Mouse (Mus musculus) MEL (cell line): Measurements from ENCODE around the gene P3h3. TPM values are rescaled to one million over a fixed set of nuclear protein-coding genes. Genes with fewer than 3 reads are reported as not detected.

Experiments used
- DNase-seq: peaks from one replicate; pipeline ENCODE4 v3.0.0; 2011; ENCODE audit warnings: low read depth, low spot score
- H3K27ac ChIP-seq: 2 replicates; pipeline ENCODE4 v1.5.1; 2012; ENCODE audit warnings: low read depth, mild to moderate bottlenecking, control low read depth, low read length, moderate library complexity; ENCODE audit not compliant: control insufficient read depth
- H3K27me3 ChIP-seq, 2 experiments: fragments of 150-350 bp in 1 of 2; sonication (generic) in 1 of 2; 2 replicates each; pipeline ENCODE4 v1.6.1; 2012; ENCODE audit warnings: low read length in 2 of 2, mild to moderate bottlenecking in 2 of 2, improper control_type of control experiment in 1 of 2, moderate library complexity in 1 of 2; ENCODE audit not compliant: insufficient read depth in 2 of 2, control insufficient read depth in 1 of 2
- H3K36me3 ChIP-seq, 2 experiments: 2 replicates each; pipeline ENCODE4 v1.6.1; 2012 to 2014; ENCODE audit warnings: low read length in 2 of 2, improper control_type of control experiment in 1 of 2, inconsistent platforms in 1 of 2, mild to moderate bottlenecking in 1 of 2; ENCODE audit not compliant: insufficient read depth in 2 of 2, control insufficient read depth in 1 of 2
- H3K4me1 ChIP-seq, 2 experiments: fragments of 150-350 bp in 1 of 2; sonication (generic) in 1 of 2; 2 replicates each; pipeline ENCODE4 v1.6.1; 2012; ENCODE audit warnings: low read length in 2 of 2, improper control_type of control experiment in 1 of 2, mild to moderate bottlenecking in 1 of 2; ENCODE audit not compliant: insufficient read depth in 2 of 2, control insufficient read depth in 1 of 2
- H3K4me3 ChIP-seq, 2 experiments: fragments of 150-350 bp in 1 of 2; sonication (generic) in 1 of 2; 2 replicates each; pipeline ENCODE4 v1.5.1; 2012; ENCODE audit warnings: low read depth in 2 of 2, low read length in 2 of 2, mild to moderate bottlenecking in 2 of 2, moderate library complexity in 2 of 2, control low read depth in 1 of 2, improper control_type of control experiment in 1 of 2; ENCODE audit not compliant: control insufficient read depth in 1 of 2, insufficient read depth in 1 of 2
- H3K79me2 ChIP-seq: 2 replicates; pipeline ENCODE4 v1.6.1; 2012; ENCODE audit warnings: mild to moderate bottlenecking, low read length, moderate library complexity; ENCODE audit not compliant: control insufficient read depth, poor library complexity, insufficient read depth
- H3K9ac ChIP-seq: 2 replicates; pipeline ENCODE4 v1.6.1; 2012; ENCODE audit warnings: low read depth, mild to moderate bottlenecking, control low read depth, low read length, moderate library complexity; ENCODE audit not compliant: control insufficient read depth, poor library complexity, severe bottlenecking
- H3K9me3 ChIP-seq: fragments of 150-350 bp; sonication (generic); replicated peaks from 2 replicates; pipeline ENCODE4 v1.6.1; 2012; ENCODE audit warnings: mild to moderate bottlenecking, low read length, improper control_type of control experiment, moderate library complexity; ENCODE audit not compliant: insufficient read depth
- BHLHE40 ChIP-seq: IDR thresholded peaks from 2 replicates; pipeline ENCODE4 v1.6.1; 2012; ENCODE audit warnings: low read depth, mild to moderate bottlenecking, inconsistent platforms, low read length, improper control_type of control experiment, borderline replicate concordance
- CHD1 ChIP-seq: IDR thresholded peaks from 2 replicates; pipeline ENCODE4 v1.6.1; 2012; ENCODE audit warnings: low read depth, mild to moderate bottlenecking, inconsistent platforms, low read length, improper control_type of control experiment
- CHD2 ChIP-seq: IDR thresholded peaks from 2 replicates; pipeline ENCODE4 v1.6.1; 2011; ENCODE audit warnings: low read length, improper control_type of control experiment
- CTCF ChIP-seq, 3 experiments: IDR thresholded peaks in 2 of 3; conservative IDR thresholded peaks in 1 of 3; 2 replicates each; pipeline ENCODE4 v1.5.1; 2011 to 2012; ENCODE audit warnings: low read length in 3 of 3, low read depth in 2 of 3, mild to moderate bottlenecking in 2 of 3, improper control_type of control experiment in 1 of 3, inconsistent platforms in 1 of 3, mixed read lengths in 1 of 3, moderate library complexity in 1 of 3; ENCODE audit not compliant: control insufficient read depth in 1 of 3, insufficient read depth in 1 of 3, poor library complexity in 1 of 3, severe bottlenecking in 1 of 3
- E2F4 ChIP-seq: IDR thresholded peaks from 2 replicates; pipeline ENCODE4 v1.6.1; 2011; ENCODE audit warnings: low read depth, low read length, improper control_type of control experiment, borderline replicate concordance
- ELF1 ChIP-seq: IDR thresholded peaks from 2 replicates; pipeline ENCODE4 v1.6.1; 2014; ENCODE audit warnings: low read depth, mild to moderate bottlenecking, inconsistent platforms, low read length, improper control_type of control experiment, moderate library complexity
- EP300 ChIP-seq, 2 experiments: IDR thresholded peaks; 2 replicates each; pipeline ENCODE4 v1.6.1; 2011; ENCODE audit warnings: improper control_type of control experiment in 2 of 2, low read length in 2 of 2, low read depth in 1 of 2, mild to moderate bottlenecking in 1 of 2
- ETS1 ChIP-seq: IDR thresholded peaks from 2 replicates; pipeline ENCODE4 v1.6.1; 2012; ENCODE audit warnings: low read depth, mild to moderate bottlenecking, inconsistent platforms, low read length, improper control_type of control experiment, moderate library complexity
- GABPA ChIP-seq: IDR thresholded peaks from 2 replicates; pipeline ENCODE4 v1.6.1; 2012; ENCODE audit warnings: low read depth, mild to moderate bottlenecking, inconsistent platforms, low read length, improper control_type of control experiment, moderate library complexity
- GATA1 ChIP-seq: IDR thresholded peaks from 2 replicates; pipeline ENCODE4 v1.6.1; 2011; ENCODE audit warnings: low read depth, low read length, improper control_type of control experiment
- HCFC1 ChIP-seq: IDR thresholded peaks from 2 replicates; pipeline ENCODE4 v1.6.1; 2012; ENCODE audit warnings: low read depth, mild to moderate bottlenecking, inconsistent platforms, low read length, improper control_type of control experiment, moderate library complexity
- JUND ChIP-seq: IDR thresholded peaks from 2 replicates; pipeline ENCODE4 v1.6.1; 2011; ENCODE audit warnings: low read depth, mild to moderate bottlenecking, improper control_type of control experiment, low read length
- KAT2A ChIP-seq: conservative IDR thresholded peaks from 2 replicates; pipeline ENCODE4 v1.6.1; 2012; ENCODE audit warnings: low read depth, low read length, improper control_type of control experiment, inconsistent platforms
- MAFK ChIP-seq: IDR thresholded peaks from 2 replicates; pipeline ENCODE4 v1.6.1; 2011; ENCODE audit warnings: low read depth, mild to moderate bottlenecking, low read length, improper control_type of control experiment, borderline replicate concordance
- MAX ChIP-seq: IDR thresholded peaks from 2 replicates; pipeline ENCODE4 v1.6.1; 2011; ENCODE audit warnings: low read length, improper control_type of control experiment
- MAZ ChIP-seq: IDR thresholded peaks from 2 replicates; pipeline ENCODE4 v1.6.1; 2012; ENCODE audit warnings: low read depth, mild to moderate bottlenecking, inconsistent platforms, low read length, improper control_type of control experiment
- MEF2A ChIP-seq: IDR thresholded peaks from 2 replicates; pipeline ENCODE4 v1.6.1; 2014; ENCODE audit warnings: low read depth, mild to moderate bottlenecking, inconsistent platforms, low read length, improper control_type of control experiment; ENCODE audit not compliant: poor library complexity, insufficient replicate concordance, severe bottlenecking; ENCODE audit errors: extremely low read depth
- MXI1 ChIP-seq: IDR thresholded peaks from 2 replicates; pipeline ENCODE4 v1.6.1; 2011; ENCODE audit warnings: mild to moderate bottlenecking, low read depth, low read length, improper control_type of control experiment
- MYB ChIP-seq: IDR thresholded peaks from 2 replicates; pipeline ENCODE4 v1.6.1; 2011; ENCODE audit warnings: mild to moderate bottlenecking, low read depth, low read length, improper control_type of control experiment
- MYC ChIP-seq: IDR thresholded peaks from 2 replicates; pipeline ENCODE4 v1.6.1; 2011; ENCODE audit warnings: low read depth, mild to moderate bottlenecking, low read length, improper control_type of control experiment, moderate library complexity
- NELFE ChIP-seq: IDR thresholded peaks from 2 replicates; pipeline ENCODE4 v1.6.1; 2011; ENCODE audit warnings: low read depth, low read length, improper control_type of control experiment
- NRF1 ChIP-seq: IDR thresholded peaks from 2 replicates; pipeline ENCODE4 v1.6.1; 2014; ENCODE audit warnings: low read depth, mild to moderate bottlenecking, inconsistent platforms, low read length, improper control_type of control experiment, moderate library complexity; ENCODE audit not compliant: poor library complexity, insufficient read depth, severe bottlenecking
- POLR2A ChIP-seq, 2 experiments: IDR thresholded peaks; 2 replicates each; pipeline ENCODE4 v1.6.1; 2011 to 2012; ENCODE audit warnings: low read length in 2 of 2, mild to moderate bottlenecking in 2 of 2, control low read depth in 1 of 2, improper control_type of control experiment in 1 of 2, low read depth in 1 of 2, moderate library complexity in 1 of 2; ENCODE audit not compliant: control insufficient read depth in 1 of 2, insufficient read depth in 1 of 2, poor library complexity in 1 of 2
- POLR2AphosphoS2 ChIP-seq: IDR thresholded peaks from 2 replicates; pipeline ENCODE4 v1.6.1; 2011; ENCODE audit warnings: low read length, improper control_type of control experiment
- POLR2AphosphoS5 ChIP-seq: IDR thresholded peaks from 2 replicates; pipeline ENCODE4 v1.6.1; 2012; ENCODE audit warnings: low read depth, borderline replicate concordance, mild to moderate bottlenecking, inconsistent platforms, low read length, moderate library complexity, mixed read lengths
- RAD21 ChIP-seq: IDR thresholded peaks from 2 replicates; pipeline ENCODE4 v1.6.1; 2011; ENCODE audit warnings: mild to moderate bottlenecking, low read depth, low read length, improper control_type of control experiment
- SIN3A ChIP-seq: IDR thresholded peaks from 2 replicates; pipeline ENCODE4 v1.6.1; 2012; ENCODE audit warnings: low read length, improper control_type of control experiment, inconsistent platforms
- SMC3 ChIP-seq: IDR thresholded peaks from 2 replicates; pipeline ENCODE4 v1.6.1; 2011; ENCODE audit warnings: low read depth, low read length, improper control_type of control experiment
- TAL1 ChIP-seq: IDR thresholded peaks from 2 replicates; pipeline ENCODE4 v1.6.1; 2012; ENCODE audit warnings: mild to moderate bottlenecking, inconsistent platforms, low read length, moderate library complexity, mixed read lengths
- TBP ChIP-seq: IDR thresholded peaks from 2 replicates; pipeline ENCODE4 v1.8.0; 2011; ENCODE audit warnings: low read depth, low read length, improper control_type of control experiment
- TCF12 ChIP-seq: IDR thresholded peaks from 2 replicates; pipeline ENCODE4 v1.6.1; 2014; ENCODE audit warnings: low read depth, mild to moderate bottlenecking, inconsistent platforms, low read length, improper control_type of control experiment, moderate library complexity
- UBTF ChIP-seq: IDR thresholded peaks from 2 replicates; pipeline ENCODE4 v1.6.1; 2012; ENCODE audit warnings: low read depth, mild to moderate bottlenecking, inconsistent platforms, low read length, improper control_type of control experiment, moderate library complexity, borderline replicate concordance; ENCODE audit not compliant: insufficient read depth
- USF1 ChIP-seq: IDR thresholded peaks from 2 replicates; pipeline ENCODE4 v1.6.1; 2014; ENCODE audit warnings: low read depth, mild to moderate bottlenecking, inconsistent platforms, low read length, improper control_type of control experiment, moderate library complexity
- USF2 ChIP-seq, 2 experiments: IDR thresholded peaks; 2 replicates each; pipeline ENCODE4 v1.6.1; 2011 to 2012; ENCODE audit warnings: improper control_type of control experiment in 2 of 2, low read length in 2 of 2, borderline replicate concordance in 1 of 2, inconsistent platforms in 1 of 2, low read depth in 1 of 2, mild to moderate bottlenecking in 1 of 2; ENCODE audit not compliant: insufficient read depth in 1 of 2
- ZC3H11A ChIP-seq: IDR thresholded peaks from 2 replicates; pipeline ENCODE4 v1.6.1; 2012; ENCODE audit warnings: low read depth, mild to moderate bottlenecking, inconsistent platforms, low read length, improper control_type of control experiment
- ZKSCAN1 ChIP-seq: IDR thresholded peaks from 2 replicates; pipeline ENCODE4 v1.6.1; 2012; ENCODE audit warnings: low read depth, mild to moderate bottlenecking, inconsistent platforms, low read length, improper control_type of control experiment, moderate library complexity
- ZMIZ1 ChIP-seq: IDR thresholded peaks from 2 replicates; pipeline ENCODE4 v1.6.1; 2012; ENCODE audit warnings: low read depth, mild to moderate bottlenecking, inconsistent platforms, low read length, improper control_type of control experiment, moderate library complexity
- ZNF384 ChIP-seq: IDR thresholded peaks from 2 replicates; pipeline ENCODE4 v1.6.1; 2012; ENCODE audit warnings: low read depth, mild to moderate bottlenecking, inconsistent platforms, low read length, improper control_type of control experiment
- polyA plus RNA-seq, 2 experiments: library from polyadenylated mRNA; stranded (reverse) in 1 of 2; unstranded in 1 of 2; fragments of >175 nt in 1 of 2; fragments of >200 nt in 1 of 2; gene quantifications; 2 replicates each; pipeline versions ENCODE4 v1.2.1 to v1.2.4; 2012; ENCODE audit warnings: low replicate concordance in 2 of 2, low read depth in 1 of 2; ENCODE audit not compliant: insufficient read length in 2 of 2, insufficient read depth in 1 of 2, missing spikeins in 1 of 2
- total RNA-seq: library from RNA; depleted of rRNA; stranded (reverse); fragments of 300-350 nt; gene quantifications from 2 replicates; pipeline ENCODE4 v1.2.3, GENCODE M21; 2012

Gene P3h3
- total and polyA plus RNA-seq, 3 experiments, result 0.23 to 2.1 TPM; not detected in 1

GRCm38 (mm10) chr6:124813933-124814332, 43.6 kb downstream of the P3h3 start, which contains the start of gene Tpi1:
Gene Tpi1 (minus strand): TSS chr6:124814296.
- H3K36me3 ChIP-seq, result peaks cover 6 to 11% of the 10 kb centered on the region in 2 experiments
- peak within 1 kb of the TSS; percentile 73 for H3K9ac ChIP-seq
- H3K4me1 ChIP-seq, result peaks cover 0 to 19% of the 10 kb centered on the region in 2 experiments; a peak in 3 of 4 replicates
- H3K4me3 ChIP-seq, result peak within 1 kb of the TSS; percentile 72 to 78
- DNase-seq, result peak; percentile 93
- H3K27ac ChIP-seq, result peak within 1 kb of the TSS; percentile 32
- no peaks in the 10 kb centered on the region for H3K27me3 ChIP-seq
- peaks cover 19% of the 10 kb centered on the region for H3K79me2 ChIP-seq
- no peaks in the 10 kb centered on the region for H3K9me3 ChIP-seq
- TF ChIP-seq ETS1, result no peak
- no peak for TF ChIP-seq TAL1
- no peak for TF ChIP-seq E2F4
- no peak for TF ChIP-seq BHLHE40
- TF ChIP-seq POLR2AphosphoS2, result peak; percentile 98
- TF ChIP-seq SIN3A, result no peak; the same call in none of the 2 replicates
- peak; percentile 52 for TF ChIP-seq MXI1
- no peak for TF ChIP-seq MAFK
- peak; percentile 73 for TF ChIP-seq MAZ
- no peak for TF ChIP-seq MEF2A
- no peak for TF ChIP-seq NRF1
- TF ChIP-seq MAX, result no peak
- TF ChIP-seq ZKSCAN1, result no peak
- no peak for TF ChIP-seq RAD21
- TF ChIP-seq MYC, result 0 out of 2 replicates have a peak, but pooled peaks have one; percentile 16
- 0 out of 2 replicates have a peak, but pooled peaks have one; percentile 54 for TF ChIP-seq TCF12
- TF ChIP-seq KAT2A, result no peak
- no peak for TF ChIP-seq CTCF (IDR thresholded peaks at IDR 0.05 in 2 of 3, conservative IDR thresholded peaks at IDR 0.05 in 1 of 3; ENCODE audit: control insufficient read depth in 1 of 3, insufficient read depth in 1 of 3, low read depth in 2 of 3, low read length in 3 of 3, poor library complexity in 1 of 3, severe bottlenecking in 1 of 3)
- no peak for TF ChIP-seq UBTF
- peak; percentile 99 for TF ChIP-seq NELFE
- 0 out of 2 replicates have a peak, but pooled peaks have one; percentile 24 for TF ChIP-seq CHD1
- TF ChIP-seq ELF1, result peak; percentile 40; the same call in 1 of the 2 replicates
- peak; percentile 77; the same call in 1 of the 2 replicates for TF ChIP-seq POLR2AphosphoS5
- TF ChIP-seq HCFC1, result no peak
- no peak for TF ChIP-seq ZC3H11A
- no peak for TF ChIP-seq USF1
- peak; percentile 37 for TF ChIP-seq CHD2
- TF ChIP-seq JUND, result no peak
- no peak for TF ChIP-seq EP300 (IDR thresholded peaks at IDR 0.05; ENCODE audit: low read depth in 1 of 2, low read length in 2 of 2)
- no peak for TF ChIP-seq ZNF384
- no peak for TF ChIP-seq USF2 (IDR thresholded peaks at IDR 0.05; ENCODE audit: borderline replicate concordance in 1 of 2, insufficient read depth in 1 of 2, low read depth in 1 of 2, low read length in 2 of 2)
- TF ChIP-seq SMC3, result no peak
- TF ChIP-seq GATA1, result no peak
- TF ChIP-seq POLR2A (IDR thresholded peaks at IDR 0.05; ENCODE audit: control insufficient read depth in 1 of 2, insufficient read depth in 1 of 2, low read depth in 1 of 2, low read length in 2 of 2, poor library complexity in 1 of 2), result peak; percentile 78 to 99
- TF ChIP-seq TBP, result peak; percentile 99
- TF ChIP-seq GABPA, result no peak
- peak; percentile 99 for TF ChIP-seq ZMIZ1
- TF ChIP-seq MYB, result no peak
